Mouse (Mus musculus) right cerebral cortex, adult 2 months (tissue): ENCODE data around the gene Fndc10.
A peak's percentile ranks its signal among the peaks of the same experiment; 100 is the strongest.
"Not testable (repeated sequence)": the region's sequence is repeated elsewhere in the genome, so short reads cannot be mapped to it uniquely, and the experiment has no call there.

Experiments used
- DNase-seq, 2 experiments: peaks; one replicate each; pipeline ENCODE4 v3.0.0; 2021 to 2022; ENCODE audit warnings: low spot score in 2 of 2

Fndc10 gene

DNA sequence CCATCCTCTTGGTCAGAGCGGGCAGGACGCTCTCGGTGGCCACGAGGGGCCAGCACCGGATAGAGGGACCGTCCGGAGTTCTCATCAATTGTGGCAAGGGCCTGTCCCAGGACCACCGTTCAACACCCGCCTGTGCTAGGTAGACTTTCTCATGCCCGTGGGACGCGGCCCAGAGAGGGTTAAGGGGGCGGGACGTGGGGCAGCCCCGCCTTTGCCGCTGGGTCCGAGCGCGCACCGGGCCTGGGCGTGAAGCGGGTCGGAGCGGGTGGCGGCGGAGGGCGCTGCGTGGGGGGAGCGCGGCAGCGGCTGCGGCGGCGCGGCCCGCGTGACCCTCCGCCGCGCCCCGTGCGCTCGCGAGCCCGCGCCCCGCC lies at the start of gene Fndc10:
Gene Fndc10 (plus strand): TSS at position 232 of the 371 bp plus-strand sequence.
- peak; percentile 75 to 76 for DNase-seq

DNA sequence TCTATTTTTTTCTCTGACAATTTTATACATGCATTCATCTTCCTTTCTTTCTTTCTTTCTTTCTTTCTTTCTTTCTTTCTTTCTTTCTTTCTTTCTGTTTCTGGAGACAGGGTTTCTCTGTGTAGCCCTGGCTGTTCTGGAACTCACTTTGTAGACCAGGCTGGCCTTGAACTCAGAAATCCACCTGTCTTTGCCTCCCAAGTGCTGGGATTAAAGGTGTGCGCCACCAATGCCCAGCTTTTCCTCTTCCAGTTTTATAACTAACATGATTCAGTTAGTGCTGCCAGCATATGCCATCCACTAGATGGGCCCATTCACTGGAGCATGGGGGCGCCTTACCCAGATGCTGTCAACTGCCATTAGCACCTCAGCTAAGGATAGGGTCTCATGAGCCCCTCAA lies 48.8 kb upstream of the Fndc10 start, which contains the start of gene Gm10563:
Gene Gm10563 (minus strand): TSS at position 101 of the 400 bp plus-strand sequence.
- DNase-seq = not testable (repeated sequence)

DNA sequence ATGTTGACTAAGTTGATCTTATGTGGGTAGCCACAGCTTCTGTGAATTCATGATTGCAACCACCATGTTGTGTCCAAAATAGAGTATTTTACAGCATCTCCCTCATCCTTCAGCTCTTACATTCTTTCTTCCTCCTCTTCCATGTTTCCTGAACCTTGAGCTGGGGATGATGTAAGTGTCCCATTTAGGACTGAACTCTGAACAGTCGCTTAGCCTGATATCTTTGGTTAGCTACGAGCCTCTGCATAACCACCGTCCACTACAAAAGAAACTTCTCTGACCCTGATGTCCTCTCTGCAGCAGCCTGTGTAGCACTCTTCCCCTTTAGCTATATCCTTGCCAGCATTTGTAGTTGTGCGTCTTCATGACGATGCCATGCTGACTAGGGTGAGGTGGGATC lies 48.4 kb upstream of the Fndc10 start:
- DNase-seq = no peak

DNA sequence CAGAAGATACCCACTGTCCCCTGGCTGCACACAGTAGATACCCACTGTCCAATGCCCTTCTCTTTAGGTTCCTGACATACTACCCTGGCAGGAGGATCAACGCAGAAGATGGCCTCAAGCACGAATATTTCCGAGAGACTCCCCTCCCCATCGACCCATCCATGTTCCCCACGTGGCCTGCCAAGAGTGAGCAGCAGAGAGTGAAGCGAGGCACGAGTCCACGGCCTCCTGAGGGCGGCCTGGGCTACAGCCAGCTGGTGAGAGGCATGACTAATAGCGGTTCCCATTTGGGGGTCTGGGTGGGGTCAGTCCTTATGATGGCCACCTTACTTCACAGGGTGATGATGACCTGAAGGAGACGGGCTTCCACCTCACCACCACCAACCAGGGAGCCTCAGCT lies 44.8 kb upstream of the Fndc10 start:
- no peak for DNase-seq

DNA sequence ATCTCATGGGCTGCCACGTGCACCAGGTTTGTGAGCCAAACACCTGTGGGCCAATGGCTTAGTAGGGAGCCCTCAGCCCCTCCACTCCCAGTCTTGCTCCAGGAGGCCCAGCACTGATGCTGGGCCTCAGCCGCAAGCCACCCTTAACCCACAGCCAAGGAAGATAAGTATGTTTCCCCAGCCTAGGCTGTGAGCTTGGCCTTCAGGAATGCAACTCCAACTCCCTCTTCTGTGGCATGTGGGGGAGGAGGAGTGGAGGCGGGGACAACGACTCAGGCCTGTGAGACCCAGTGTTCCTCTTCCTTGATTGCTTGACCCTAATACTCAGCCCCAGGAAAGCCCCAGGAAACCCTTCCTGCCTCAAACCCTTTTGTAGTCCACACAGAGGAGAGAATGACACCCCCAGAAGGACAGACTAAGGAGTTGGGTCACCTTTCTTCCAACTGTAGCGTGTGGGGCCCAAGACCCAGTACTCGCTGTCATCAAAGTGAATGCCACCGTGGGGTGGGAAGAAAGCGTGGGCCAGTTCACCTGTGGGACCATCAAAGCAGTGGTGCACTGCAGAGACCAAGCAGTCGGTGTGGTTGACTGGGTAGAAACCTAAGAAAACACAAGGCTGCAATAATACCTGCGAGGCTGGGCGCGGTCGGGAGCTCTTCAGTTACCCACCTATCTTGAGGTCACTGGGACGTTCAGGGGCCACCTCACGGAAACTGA lies 42.4 kb upstream of the Fndc10 start:
- no peak for DNase-seq

- no peak for DNase-seq
Observed at GRCm38 (mm10) chr4:155652283-155653085, 41.7 kb upstream of the Fndc10 start.

DNA sequence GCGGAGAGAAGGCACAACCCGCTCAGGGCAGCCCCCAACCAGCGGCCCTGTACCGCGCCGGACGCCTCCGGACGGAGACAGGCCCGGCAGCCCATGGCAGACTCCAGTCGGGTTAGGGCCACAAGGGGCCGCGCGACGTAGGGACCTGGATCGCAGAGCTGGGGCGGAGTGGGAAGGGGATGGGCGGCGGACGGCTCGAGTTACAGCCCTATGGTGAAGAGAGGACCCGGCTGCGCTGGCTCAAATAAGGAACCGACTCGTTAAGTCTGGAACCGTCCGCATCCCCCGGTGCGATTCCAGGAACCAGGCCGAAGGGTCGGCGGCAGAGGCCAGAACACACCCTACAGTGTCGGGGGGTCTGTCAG lies 41.1 kb upstream of the Fndc10 start, which contains the start of gene Mmp23:
Gene Mmp23 (minus strand): TSS at position 299 of the 365 bp plus-strand sequence.
- DNase-seq = no peak

DNA sequence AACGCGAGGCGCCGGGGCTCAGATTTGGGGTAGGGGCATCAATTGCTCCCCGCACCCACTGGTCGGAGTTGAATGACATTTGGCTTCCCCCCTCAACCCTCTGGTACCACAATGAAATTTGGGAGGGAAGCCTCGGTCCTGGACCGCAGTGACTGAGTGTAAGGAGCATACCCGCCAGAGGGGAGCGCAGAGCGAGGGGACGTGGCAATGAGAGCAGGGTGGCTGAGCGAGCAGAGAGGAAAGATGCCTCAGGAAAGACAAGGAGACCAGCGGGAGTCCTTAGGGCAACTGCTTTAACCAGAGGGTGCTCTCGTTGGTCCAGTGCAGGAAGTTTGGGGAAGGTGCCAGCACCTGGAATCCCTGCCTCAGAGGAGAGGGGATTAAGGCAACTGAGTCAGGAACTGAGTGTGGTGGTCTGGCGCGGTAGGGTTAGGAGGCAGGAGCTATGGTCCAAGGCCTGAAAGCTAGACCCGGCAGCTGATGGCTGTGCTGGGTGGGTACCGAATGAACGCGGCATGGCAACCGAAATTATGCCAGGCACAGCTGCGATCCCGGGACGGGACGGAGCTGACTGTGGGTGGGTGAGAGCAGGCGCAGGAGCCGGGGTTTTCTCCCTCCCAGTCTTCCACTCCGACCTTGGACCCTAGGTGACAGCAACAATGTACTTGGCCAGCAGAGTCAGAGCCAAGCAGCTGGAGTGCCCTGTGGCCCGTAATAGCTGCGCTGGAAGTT lies 40.5 kb upstream of the Fndc10 start:
- no peak for DNase-seq

DNA sequence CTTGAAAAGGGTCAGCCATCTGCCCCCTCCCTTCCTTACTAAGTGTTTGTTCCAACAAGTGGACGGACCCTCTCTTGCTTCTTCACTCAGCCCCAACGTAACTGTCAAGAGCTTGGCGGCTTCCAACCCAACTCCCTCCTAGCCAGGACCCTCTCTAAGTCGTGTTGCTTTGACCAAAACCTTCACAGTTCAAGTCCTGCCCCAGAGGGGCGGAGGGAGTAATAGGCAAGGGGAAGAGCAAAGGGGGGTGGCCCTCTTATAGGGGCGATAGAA lies 40.0 kb upstream of the Fndc10 start:
- DNase-seq = no peak

- no peak for DNase-seq
Observed at GRCm38 (mm10) chr4:155654456-155655298, 39.5 kb upstream of the Fndc10 start.

GRCm38 (mm10) chr4:155656214-155656751 lies 37.9 kb upstream of the Fndc10 start:
- no peak for DNase-seq

- no peak for DNase-seq
Observed at GRCm38 (mm10) chr4:155658961-155659360, 35.2 kb upstream of the Fndc10 start.

GRCm38 (mm10) chr4:155660641-155661040 lies 33.5 kb upstream of the Fndc10 start:
- no peak for DNase-seq

DNA sequence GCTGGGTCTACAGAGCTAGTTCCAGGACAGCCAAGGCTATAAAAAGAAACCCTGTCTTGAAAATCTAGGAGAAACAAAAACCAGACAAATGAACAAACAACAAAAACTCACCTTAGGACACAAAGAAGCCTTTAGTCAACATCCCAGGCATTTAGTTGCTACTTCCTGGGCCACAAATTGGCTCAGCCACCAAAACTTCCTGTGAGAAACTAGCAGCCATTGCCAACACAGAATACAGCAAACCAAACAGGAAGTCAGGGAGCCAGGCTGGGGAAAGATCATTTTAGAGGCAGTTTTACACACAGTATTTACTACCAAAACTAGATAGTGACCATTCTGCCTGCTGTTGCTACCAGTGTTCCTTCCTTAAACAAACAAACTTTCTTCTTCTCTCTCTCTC lies 27.2 kb upstream of the Fndc10 start:
- no peak for DNase-seq

- DNase-seq = peak; percentile 98 to 99
Observed at GRCm38 (mm10) chr4:155668689-155669597, 25.2 kb upstream of the Fndc10 start, which contains the start of gene Mib2. Mib2 (minus strand) TSS chr4:155669198.

- no peak for DNase-seq
Observed at GRCm38 (mm10) chr4:155669598-155670075, 24.5 kb upstream of the Fndc10 start.

DNA sequence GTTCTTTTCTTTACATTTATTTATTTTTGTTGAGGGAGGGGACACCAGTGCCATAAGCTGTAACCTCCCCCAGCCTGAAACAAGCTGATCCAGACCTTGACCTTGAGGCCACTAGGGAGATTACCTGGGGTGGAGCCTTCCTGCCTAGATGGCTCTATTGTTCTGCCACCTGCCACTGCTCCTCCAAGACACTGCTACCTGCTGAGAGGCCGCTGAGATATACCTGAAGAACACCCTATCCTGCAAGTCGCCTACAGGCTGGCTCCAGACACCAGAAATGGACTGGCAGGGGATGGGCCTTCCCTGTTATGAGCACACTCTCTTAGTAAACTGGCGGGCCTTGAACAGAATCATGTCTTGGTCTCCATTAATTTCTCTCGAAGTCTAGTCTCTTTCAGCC lies 23.9 kb upstream of the Fndc10 start:
- DNase-seq = not testable (repeated sequence)

- no peak for DNase-seq
Observed at GRCm38 (mm10) chr4:155672082-155672481, 22.1 kb upstream of the Fndc10 start.

DNA sequence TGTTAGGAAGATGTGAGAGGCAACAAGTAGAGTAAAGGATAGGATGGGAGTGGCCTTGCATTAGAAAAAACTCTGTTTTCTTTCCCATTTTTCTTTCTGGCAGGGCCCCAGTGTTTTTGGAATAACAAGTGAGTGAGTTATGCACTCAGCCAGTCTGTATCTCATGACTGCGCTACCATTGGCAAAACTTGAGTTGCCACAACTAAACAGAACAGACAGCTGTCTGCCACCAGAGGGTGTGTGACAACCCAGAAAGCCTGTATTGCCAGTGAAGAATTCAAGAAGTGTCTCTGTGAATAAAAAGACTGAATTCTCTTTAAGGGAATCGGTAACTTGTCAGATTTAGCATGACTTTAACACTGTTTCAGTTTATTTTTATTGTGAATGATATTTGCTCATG lies 18.2 kb upstream of the Fndc10 start:
- no peak for DNase-seq

DNA sequence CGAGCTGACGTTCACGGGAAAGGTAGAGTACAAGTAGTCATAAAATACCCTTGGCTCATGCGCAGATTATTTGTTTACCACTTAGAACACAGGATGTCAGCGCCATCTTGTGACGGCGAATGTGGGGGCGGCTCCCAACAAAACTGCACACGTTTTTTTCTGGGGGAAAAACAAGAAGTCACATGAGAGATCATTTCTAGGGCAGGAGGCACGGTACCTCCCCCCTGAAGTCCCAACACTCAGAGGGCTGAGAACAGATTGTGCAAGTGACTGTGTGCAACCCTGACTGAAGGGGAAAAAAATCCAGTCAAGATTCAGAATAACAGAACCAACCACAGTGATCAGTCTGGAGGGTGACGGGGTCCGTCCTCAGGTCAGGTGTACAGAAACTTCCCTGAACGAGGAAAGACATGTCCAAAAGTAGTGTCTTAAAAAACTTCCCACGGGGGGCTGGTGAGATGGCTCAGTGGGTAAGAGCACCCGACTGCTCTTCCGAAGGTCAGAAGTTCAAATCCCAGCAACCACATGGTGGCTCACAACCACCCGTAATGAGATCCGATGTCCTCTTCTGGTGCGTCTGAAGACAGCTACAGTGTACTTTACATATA lies 10.4 kb upstream of the Fndc10 start:
- not testable (repeated sequence) for DNase-seq
